Mouse (Mus musculus) midbrain, embryonic 16.5 days (tissue): ENCODE data around the gene Cyp2d26. TPM values are rescaled to one million over a fixed set of nuclear protein-coding genes. Genes with fewer than 3 reads are reported as not detected.

Experiments used
- microRNA-seq: library from miRNA; unstranded; fragments of <30 nt; microRNA quantifications from one replicate; pipeline ENCODE4, GENCODE M21; 2017
- polyA plus RNA-seq: library from polyadenylated mRNA; unstranded; fragments of >200 nt; fragmentation: Nextera tagmentation; extraction: Ambion mirVana; gene quantifications from 2 replicates; pipeline ENCODE4 v1.2.1, GENCODE M21; 2015

Cyp2d26 gene
- polyA plus RNA-seq, 1 experiment from 2014 or later: 0.10 TPM

Small RNAs within 50 kb of the gene (microRNA-seq; reads per million reads assigned to microRNA genes)
- not detected for gene Gm27618

Other genes with a start within 250 kb of the Cyp2d26 start
- gene Cyp2d12, start 239.2 kb downstream of the Cyp2d26 start, polyA plus RNA-seq: not detected in 2 replicates
- not detected in 2 replicates for gene Cyp2d34, start 173.3 kb downstream of the Cyp2d26 start, polyA plus RNA-seq
- gene Cyp2d40, start 30.1 kb downstream of the Cyp2d26 start, polyA plus RNA-seq: not detected in 2 replicates
- 13.0 and 13.6 TPM in 2 replicates for gene Tcf20, start 193.6 kb upstream of the Cyp2d26 start, polyA plus RNA-seq
- 2.6 and 3.0 TPM in 2 replicates for gene Nfam1, start 239.0 kb upstream of the Cyp2d26 start, polyA plus RNA-seq